Mouse (Mus musculus) lung, postnatal 0 days (tissue): ENCODE results near the gene Trpv2. TPM values are rescaled to one million over a fixed set of nuclear protein-coding genes. Genes with fewer than 3 reads are reported as not detected.

Source experiments
- ATAC-seq: fragments of 200-750 bp; cut with Nextera tagmentation; 2 replicates; pipeline ENCODE4 v1.8.0; 2017; ENCODE audit warnings: moderate library complexity
- DNase-seq: peaks from one replicate; pipeline ENCODE4 v3.0.0-alpha.2; 2016; ENCODE audit warnings: low spot score
- H3K27ac ChIP-seq: fragments of 300-500 bp; sonication (generic); 2 replicates; pipeline ENCODE4 v1.5.1; 2014; ENCODE audit warnings: antibody characterized with exemption, mild to moderate bottlenecking, low read length, mixed read lengths
- H3K27me3 ChIP-seq: fragments of 300-500 bp; sonication (generic); replicated peaks from 2 replicates; pipeline ENCODE4 v1.6.1; 2014; ENCODE audit warnings: low read length, mixed read lengths; ENCODE audit not compliant: insufficient read depth
- H3K36me3 ChIP-seq: fragments of 300-500 bp; sonication (generic); 2 replicates; pipeline ENCODE4 v1.6.1; 2014; ENCODE audit warnings: low read length, mixed read lengths; ENCODE audit not compliant: insufficient read depth
- H3K4me1 ChIP-seq: fragments of 300-500 bp; sonication (generic); 2 replicates; pipeline ENCODE4 v1.6.1; 2014; ENCODE audit warnings: antibody characterized with exemption, low read depth, low read length, mixed read lengths; ENCODE audit not compliant: insufficient read depth
- H3K4me2 ChIP-seq: fragments of 300-500 bp; sonication (generic); replicated peaks from 2 replicates; pipeline ENCODE4 v1.6.1; 2014; ENCODE audit warnings: low read depth, mild to moderate bottlenecking, low read length, moderate library complexity, mixed read lengths
- H3K4me3 ChIP-seq: fragments of 300-500 bp; sonication (generic); 2 replicates; pipeline ENCODE4 v1.5.1; 2014; ENCODE audit warnings: low read depth, low read length
- H3K9ac ChIP-seq: fragments of 300-500 bp; sonication (generic); replicated peaks from 2 replicates; pipeline ENCODE4 v1.6.1; 2014; ENCODE audit warnings: low read depth, mild to moderate bottlenecking
- H3K9me3 ChIP-seq: fragments of 300-500 bp; sonication (generic); 2 replicates; pipeline ENCODE4 v1.6.1; 2016; ENCODE audit warnings: low read length, mixed read lengths
- CTCF ChIP-seq: IDR thresholded peaks from 2 replicates; pipeline ENCODE4 v1.5.1; 2016; ENCODE audit warnings: antibody characterized with exemption, mild to moderate bottlenecking
- EP300 ChIP-seq: IDR thresholded peaks from 2 replicates; pipeline ENCODE4 v1.6.1; 2016; ENCODE audit warnings: antibody characterized with exemption, mild to moderate bottlenecking, control low read depth
- WGBS: fragments of 180-500 bp; shearing (Covaris S2); extraction: QIAGEN DNeasy Blood & Tissue Kit; methylation state at CpG from one replicate; pipeline ENCODE4 v1.1.7; 2014; 5-methylcytosine and 5-hydroxymethylcytosine counted together
- polyA plus RNA-seq: library from polyadenylated mRNA; unstranded; fragments of >200 nt; fragmentation: Nextera tagmentation; extraction: Ambion mirVana; gene quantifications from 2 replicates; pipeline ENCODE4 v1.2.1, GENCODE M21; 2015

Trpv2 gene
- polyA plus RNA-seq, 1 experiment from 2014 or later = 6.1 TPM

DNA sequence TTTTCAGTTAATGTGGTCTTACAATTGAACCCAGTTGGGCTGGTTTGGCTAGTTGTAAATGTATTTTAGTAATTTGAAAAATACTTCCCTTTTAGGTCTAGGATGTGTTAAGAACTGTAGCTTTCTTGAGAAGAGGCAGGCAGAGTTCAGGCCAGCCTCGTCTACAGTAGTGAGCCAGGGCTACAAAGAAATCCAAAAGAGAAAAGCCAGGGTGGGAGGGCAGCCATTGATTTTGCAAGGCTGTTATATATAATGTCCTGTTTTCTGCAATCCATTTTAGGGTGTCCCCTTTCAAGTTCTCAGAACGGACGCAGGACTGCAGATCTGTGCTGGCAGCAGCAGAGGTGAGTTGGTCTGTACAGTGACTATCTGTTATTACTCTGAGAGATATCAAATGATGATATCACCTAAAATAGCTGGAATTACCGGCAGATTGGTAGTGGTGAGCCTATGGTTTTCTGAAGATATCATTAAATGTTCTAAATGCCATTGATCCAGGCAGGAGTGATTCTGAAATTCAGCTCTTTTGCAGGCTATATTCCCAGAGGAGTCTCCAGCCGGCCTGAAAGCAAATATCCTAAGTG, 29.9 kb downstream of the Trpv2 start:
- TF ChIP-seq EP300 (no peak), CTCF (no peak)
- DNase-seq (no peak), ATAC-seq (no peak)
- Histone ChIP-seq H3K36me3 (peaks cover 12% of the 10 kb centered on the region), H3K27ac (no peak overlapping the region), H3K9me3 (no peaks in the 10 kb centered on the region), H3K4me3 (no peak overlapping the region), H3K4me2 (peak overlapping the region; percentile 74), H3K9ac (no peak overlapping the region), H3K4me1 (no peaks in the 10 kb centered on the region; the same call in 1 of the 2 replicates), H3K27me3 (no peaks in the 10 kb centered on the region)
- 12% methylated on average over 5 of the region's 5 CpGs for WGBS

DNA sequence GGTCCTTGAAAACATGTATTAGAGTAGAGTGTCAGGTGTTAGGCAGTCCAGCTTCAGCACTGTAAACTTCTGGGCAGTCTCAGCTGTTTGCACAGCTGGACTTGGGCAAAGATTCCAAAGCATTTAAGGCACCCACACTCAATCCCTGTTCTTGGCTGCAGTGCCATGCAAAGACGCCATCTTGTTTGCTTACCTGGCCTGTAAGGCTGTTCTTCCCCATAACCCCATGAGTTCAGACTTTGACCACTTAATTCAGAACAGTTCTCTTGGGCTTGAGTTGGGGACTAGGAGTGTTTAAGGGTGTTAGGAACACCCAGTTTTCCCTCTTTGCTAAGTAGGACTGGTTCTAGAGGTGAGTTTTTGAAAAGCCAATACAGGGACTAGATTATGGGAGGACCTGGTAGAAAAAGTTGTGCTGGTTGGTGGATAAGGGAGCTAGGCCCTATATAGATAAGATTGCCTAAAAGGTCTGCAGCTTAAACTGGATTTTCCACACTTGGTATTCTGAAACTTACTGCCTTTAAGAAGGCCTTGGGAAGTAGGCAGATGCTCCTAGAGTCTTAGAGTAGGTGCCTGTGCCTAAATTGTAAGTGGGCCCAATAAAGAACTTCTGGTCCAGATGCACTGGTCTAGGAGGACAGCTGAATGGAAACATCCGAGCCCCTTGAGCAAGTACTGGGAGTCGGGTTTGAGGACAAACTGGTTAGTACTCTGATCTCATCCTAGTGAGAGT, 30.8 kb downstream of the Trpv2 start:
- no peak for TF ChIP-seq CTCF
- no peak for TF ChIP-seq EP300
- no peak overlapping the region for H3K4me2 ChIP-seq
- H3K36me3 ChIP-seq = peaks cover 12% of the 10 kb centered on the region
- no peaks in the 10 kb centered on the region for H3K9me3 ChIP-seq
- H3K27ac ChIP-seq = no peak overlapping the region
- DNase-seq = peak; percentile 31
- no peak overlapping the region for H3K9ac ChIP-seq
- no peaks in the 10 kb centered on the region; the same call in 1 of the 2 replicates for H3K4me1 ChIP-seq
- ATAC-seq = no peak
- no peaks in the 10 kb centered on the region for H3K27me3 ChIP-seq
- 27% methylated on average over 3 of the region's 3 CpGs for WGBS
- H3K4me3 ChIP-seq = no peak overlapping the region

DNA sequence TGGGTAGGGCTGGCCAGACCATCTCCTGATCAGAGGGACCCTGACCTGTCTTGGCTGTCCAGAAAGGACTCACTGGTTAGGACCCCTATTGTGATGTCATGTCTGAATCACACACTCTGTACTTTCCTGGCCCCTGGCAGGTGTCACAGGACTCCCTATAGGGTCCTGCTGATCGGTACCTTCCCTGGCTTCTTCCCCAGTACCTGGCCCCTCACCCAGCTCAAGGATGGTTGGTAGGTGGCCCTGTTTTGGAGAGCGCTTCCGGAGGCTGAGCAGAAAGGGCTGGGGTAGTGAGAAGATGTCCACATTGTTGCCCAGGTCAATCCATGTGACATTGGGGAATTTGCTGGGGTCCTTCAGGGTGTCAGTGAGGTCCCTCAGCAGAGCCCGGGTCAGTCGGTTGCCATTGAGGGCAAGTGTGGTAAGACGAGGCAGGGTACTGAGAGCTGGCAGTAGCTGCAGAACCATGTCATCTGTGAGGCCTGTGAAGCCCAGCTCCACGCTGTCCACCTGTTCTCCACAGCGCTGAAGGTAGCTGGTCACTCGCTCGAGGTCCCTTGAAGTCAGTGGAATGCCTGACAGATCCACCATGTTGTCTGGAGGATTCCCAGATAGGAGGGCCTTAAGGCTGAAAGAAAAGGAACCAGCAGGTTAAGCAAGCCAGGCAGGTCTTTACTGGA, 31.5 kb downstream of the Trpv2 start:
- no peak overlapping the region for H3K4me2 ChIP-seq
- H3K4me1 ChIP-seq = no peaks in the 10 kb centered on the region; the same call in 1 of the 2 replicates
- no peak overlapping the region for H3K27ac ChIP-seq
- DNase-seq (no peak), ATAC-seq (no peak)
- WGBS = 47% methylated on average over 10 of the region's 10 CpGs
- no peaks in the 10 kb centered on the region for H3K27me3 ChIP-seq
- H3K4me3 ChIP-seq = no peak overlapping the region
- H3K9me3 ChIP-seq = no peaks in the 10 kb centered on the region
- no peak overlapping the region for H3K9ac ChIP-seq
- TF ChIP-seq EP300 = no peak
- no peak for TF ChIP-seq CTCF
- H3K36me3 ChIP-seq = peaks cover 12% of the 10 kb centered on the region

DNA sequence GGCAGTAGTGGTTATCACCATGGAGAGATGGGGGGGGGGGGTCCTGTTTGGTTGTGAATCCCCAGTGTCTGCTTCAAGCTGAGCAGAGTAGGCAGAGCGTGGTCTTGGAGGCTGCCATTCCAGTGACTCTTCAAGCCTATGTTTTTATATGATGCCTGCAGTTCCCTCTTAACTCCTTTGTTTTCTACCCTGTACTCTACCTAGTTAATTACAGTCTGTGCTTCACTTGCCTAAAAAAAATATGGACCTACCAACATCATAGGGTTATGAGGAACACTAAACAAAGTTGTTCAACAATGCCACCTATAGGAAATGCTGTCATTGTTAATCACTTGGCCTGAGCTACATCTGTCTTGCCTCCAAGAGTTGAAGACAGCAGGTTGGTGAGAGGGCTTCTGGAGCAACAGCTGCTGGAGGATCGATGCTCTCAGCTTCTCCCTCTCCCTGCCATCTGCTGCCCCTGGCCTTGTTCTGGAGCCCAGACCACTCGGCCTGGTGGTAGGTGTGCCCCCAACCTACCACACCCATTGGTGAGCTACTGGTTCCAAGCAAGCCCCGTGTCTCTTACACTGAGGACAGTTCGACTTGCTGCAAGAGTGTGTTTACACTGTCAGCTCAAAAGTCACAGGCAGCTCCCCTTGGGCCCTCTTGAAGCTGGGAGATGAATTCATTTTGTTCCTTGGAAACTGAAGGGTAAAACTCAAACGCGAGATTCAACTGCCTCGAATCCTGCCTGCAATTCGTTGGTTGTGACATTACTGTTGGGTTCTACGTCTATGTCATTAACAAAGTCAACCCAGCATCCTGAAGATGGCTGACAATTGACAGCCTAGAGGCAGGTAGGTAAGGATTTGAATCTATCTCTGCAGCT, 32.2 kb downstream of the Trpv2 start:
- no peak overlapping the region for H3K9ac ChIP-seq
- 46% methylated on average over 10 of the region's 10 CpGs for WGBS
- H3K9me3 ChIP-seq = no peaks in the 10 kb centered on the region
- no peak for TF ChIP-seq CTCF
- TF ChIP-seq EP300 = no peak
- DNase-seq (no peak), ATAC-seq (no peak)
- H3K4me3 ChIP-seq = no peak overlapping the region
- H3K4me2 ChIP-seq = no peak overlapping the region
- H3K4me1 ChIP-seq = no peaks in the 10 kb centered on the region; the same call in 1 of the 2 replicates
- no peak overlapping the region for H3K27ac ChIP-seq
- no peaks in the 10 kb centered on the region for H3K27me3 ChIP-seq
- H3K36me3 ChIP-seq = peaks cover 12% of the 10 kb centered on the region

DNA sequence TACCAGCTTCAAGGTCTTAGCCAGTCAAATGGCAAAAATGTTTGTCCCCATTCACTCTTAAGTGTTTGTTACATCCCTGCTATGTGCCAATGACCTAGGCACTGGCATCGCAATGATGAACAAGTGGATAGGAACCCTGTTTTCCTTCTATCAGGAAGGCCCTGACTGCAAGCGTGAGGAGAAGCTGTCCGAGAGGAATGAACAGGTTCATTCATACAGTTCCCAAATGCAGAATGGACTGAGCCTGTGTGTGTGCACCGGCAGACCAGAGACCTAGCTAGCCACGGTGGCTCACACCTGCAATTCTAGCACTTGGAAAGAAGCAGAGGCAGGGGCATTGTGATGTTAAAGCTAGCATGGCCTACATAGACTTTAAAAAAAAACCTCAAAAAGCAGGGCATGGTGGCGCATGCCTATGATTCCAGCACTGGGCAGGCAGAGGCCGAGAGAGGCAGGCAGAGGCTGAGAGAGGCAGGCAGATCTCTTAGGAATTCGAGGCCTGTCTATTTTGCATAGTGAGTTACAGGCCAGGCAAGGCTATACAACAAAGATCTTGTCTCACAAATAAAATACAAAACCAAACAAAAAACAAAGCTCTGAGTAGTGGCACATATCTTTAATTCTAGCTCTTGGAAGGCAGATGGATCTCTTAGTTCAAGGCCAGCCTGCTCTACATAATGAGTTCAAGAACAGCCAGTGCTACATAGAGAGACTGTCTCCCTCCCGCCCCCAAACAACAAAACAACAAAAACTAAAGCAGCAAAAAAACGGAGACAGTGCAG, 33.1 kb downstream of the Trpv2 start:
- H3K27me3 ChIP-seq = no peaks in the 10 kb centered on the region
- ATAC-seq = no peak
- no peak for TF ChIP-seq CTCF
- TF ChIP-seq EP300 = no peak
- peaks cover 12% of the 10 kb centered on the region for H3K36me3 ChIP-seq
- no peak overlapping the region for H3K27ac ChIP-seq
- H3K4me3 ChIP-seq = no peak overlapping the region
- WGBS = 58% methylated on average over 10 of the region's 10 CpGs
- H3K4me1 ChIP-seq = no peaks in the 10 kb centered on the region; the same call in 1 of the 2 replicates
- H3K4me2 ChIP-seq = no peak overlapping the region
- no peak for DNase-seq
- H3K9ac ChIP-seq = no peak overlapping the region
- no peaks in the 10 kb centered on the region for H3K9me3 ChIP-seq
